Mouse (Mus musculus) thymus, adult 18-20 months (tissue): ENCODE measurements at regions not wholly inside any gene's neighbourhood (a gene's known extent, or its start where the extent isn't known, plus 50 kb on each side); places are given as distances from the start of the nearest gene placed in this dataset.

ENCODE experiments used
- DNase-seq, 2 experiments: peaks; one replicate each; pipeline ENCODE4 v3.0.0; 2022; ENCODE audit warnings: mixed read lengths in 2 of 2

DNA sequence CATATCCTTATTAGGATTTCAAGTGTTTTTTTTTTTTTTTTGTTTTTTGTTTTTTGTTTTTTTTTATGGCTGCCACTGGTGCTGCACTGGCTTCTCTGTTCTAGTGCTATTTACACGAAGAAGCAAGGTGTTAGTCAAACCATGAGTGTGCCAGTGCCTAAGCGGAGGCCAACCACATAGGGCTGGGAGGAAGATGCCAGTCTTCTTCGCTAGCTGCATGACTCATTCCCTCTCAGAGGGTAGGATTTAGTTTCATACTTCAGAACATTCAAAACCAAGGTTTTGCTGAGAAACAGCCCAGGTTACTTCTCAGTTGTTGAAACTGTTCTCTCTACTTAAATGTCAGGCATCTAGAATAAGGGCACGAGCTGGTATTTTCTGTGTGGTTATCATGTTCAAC, 72.6 kb downstream of the Icos start:
- no peak for DNase-seq

DNA sequence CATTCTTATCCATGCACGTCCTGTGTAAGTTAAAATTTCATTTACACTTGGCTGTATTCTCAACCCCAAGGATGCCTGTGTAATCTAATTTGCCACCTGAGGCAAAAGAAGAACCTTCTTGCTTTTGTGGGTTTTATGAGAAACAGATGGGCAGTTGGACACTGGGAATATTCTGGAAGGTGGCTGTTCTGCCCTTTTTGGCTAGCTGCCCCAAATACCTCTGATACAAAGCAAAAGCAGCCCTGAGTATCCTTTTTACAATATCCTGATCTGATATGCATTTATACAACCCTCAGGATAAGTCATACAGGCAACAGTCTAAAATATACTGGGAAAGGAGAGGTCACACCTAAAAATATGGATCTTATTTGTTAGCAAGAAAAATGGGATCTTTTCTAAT, 75.9 kb downstream of the Icos start:
- DNase-seq, result no peak

DNA sequence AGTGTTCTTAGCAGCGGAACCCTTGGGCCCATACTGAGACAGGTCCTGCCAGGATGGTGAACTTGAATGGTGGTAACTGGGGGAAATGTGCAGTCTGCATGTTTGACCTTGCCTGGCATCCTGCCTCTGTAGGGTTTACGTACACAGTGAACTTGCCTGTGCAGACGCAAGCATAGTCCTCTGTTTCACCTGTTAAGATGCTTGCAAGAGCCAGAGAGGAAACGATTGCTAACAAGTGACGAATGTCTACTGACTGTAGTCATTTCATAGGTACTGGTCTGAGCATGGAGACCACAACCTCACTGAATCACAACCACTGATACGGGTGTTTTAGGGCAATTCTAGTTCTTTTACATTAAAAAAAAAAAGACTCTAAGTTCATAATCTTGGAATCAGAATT, 76.7 kb downstream of the Icos start:
- no peak for DNase-seq

DNA sequence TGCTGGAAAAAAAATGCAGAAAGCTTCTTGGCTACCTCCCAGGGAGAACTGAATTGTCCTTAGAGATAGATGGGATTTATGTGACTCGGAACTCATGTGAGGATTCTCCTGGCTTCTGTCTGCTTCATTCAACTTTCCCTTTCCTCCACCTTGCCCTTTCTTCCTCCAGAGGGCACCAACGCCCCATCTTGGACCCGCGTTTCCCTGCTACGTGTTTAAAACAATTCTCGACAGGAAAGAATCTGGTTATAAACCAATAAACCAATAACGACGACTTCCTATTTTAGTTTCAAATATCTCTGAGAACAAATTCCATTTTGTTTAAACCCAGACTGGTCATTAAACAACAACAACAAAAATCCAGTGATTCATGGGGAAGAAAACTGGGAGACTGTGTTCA, 77.4 kb downstream of the Icos start:
- peak; percentile 12 to 15 for DNase-seq

DNA sequence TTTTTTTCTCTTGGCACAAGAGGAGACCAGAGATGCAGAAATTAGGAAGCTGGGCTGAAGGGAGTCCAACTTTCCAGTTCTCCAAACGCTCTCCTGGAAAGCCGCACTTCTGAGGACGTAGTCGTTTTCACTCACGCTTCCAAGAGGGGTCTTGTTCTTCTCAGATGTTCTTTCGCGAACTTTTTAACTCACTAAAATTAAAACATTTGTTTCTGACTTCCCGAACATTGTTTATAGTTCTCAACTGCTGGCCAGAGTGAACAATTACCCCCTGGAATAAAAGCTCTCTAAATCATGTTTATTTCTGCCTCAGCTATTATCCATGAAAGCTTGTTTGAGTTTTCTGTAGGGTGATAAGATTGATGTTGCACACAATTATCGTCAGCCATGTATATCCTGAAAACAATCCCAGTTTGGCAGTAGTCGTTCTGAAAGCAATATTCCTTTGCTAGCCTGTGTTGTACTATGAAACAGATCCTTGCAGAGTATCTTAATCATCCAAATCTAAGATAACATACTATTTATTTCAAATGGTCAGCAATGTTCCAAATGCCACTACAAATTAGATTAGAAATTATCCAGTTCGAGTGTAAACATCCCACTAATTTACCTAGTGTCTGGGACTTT, 82.3 kb downstream of the Icos start:
- no peak for DNase-seq

DNA sequence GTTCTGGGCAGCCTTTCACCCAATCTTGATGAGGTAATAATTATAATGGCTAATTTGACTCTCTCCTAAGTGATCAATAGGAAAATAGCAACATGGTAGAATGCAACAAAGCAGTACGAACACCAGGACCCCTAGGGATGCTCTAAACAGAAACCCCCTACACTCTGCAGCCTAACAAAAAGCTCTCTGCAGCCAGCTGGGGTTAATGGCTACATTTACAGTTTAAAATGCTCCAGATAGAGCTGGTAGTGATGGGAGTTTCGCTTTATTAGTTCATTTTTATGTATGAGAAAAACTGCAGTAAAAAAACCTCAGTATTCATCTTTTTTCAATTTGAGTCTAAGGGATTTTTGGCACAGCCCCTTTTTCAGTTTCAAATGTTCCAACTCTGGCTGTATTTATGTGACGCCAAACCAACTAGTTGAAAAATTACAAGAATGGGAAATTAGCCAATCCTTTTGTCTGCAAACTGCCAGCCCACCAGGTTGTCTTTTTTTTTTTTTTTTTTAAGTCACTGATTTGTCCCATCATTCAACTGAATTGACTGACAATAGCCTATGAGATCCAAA, 84.2 kb downstream of the Icos start:
- no peak for DNase-seq

DNA sequence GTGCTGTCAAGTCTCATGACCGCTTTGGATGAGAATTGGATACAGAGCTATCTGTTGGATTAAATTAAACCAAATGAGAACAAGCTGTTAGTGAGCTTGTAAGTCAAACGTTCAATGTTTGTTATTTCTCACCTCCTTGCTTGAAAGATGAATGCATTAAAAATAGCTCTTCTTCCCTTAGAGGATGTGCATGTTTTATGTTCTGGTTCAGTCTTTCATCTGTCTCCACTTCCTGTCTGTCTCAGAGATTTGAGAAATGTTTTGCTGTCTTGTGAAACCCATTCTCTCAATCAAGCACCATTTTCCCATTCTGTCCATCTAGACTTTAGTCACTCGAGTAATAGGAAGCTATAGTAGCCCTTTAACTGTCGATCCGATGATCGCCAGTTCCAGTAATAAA, 90.4 kb downstream of the Icos start:
- DNase-seq, result no peak

DNA sequence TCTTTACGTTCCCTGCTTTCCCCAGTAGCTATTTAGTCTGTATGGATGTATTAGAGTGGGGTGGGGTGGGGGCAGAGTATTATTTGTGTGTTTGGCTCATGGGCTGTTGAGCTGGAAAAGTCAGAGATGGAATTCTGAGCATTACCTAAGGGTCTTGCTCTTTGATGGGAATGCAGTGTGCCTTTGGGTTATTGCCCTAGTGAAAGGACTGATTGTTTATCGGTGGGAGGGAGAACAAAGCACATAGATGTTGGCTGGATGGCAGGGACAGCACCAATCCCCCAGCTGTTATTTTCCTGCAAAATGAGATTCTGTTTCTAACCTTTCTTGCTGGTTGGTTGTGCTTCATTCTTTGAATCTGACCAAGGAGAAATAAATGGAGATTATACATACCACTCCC, 96.4 kb downstream of the Icos start:
- no peak for DNase-seq

DNA sequence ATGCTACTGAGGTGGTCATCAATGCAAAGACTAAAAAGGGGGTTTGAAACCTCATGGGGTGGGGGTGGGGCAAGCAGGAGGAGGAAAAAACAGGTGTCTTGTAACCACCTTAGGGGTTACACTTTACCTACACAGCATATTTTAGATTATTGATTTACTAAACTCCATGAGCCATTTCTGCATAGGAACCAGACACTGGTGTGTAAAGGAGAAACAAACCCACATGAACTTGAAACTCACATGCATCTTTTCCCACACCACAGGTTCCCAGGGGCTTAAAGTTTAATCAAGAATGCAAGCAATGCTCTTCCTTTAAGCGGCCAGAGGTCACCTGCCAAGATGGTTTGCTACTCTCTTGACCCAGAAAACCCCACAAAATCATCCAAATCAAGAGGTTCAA, 97.6 kb downstream of the Icos start:
- no peak for DNase-seq

DNA sequence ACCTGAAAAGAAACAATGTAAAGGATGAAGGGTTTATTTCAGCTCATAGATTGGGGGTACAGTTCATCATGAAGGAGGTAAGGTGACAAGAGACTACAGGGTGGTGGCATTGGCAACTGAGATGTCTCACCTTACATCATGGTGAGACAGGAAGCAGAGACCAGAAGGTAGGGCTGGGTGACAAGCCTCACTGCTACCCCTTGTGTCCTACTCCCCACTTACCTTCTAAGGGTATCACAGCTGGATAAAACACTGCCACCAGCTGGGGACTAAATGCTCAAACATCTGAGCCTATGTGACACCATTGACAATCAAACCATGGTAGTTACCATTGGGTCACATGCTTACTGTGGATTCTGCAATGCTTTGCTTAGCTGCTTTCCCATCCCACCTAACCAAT, 107.0 kb downstream of the Icos start:
- no peak for DNase-seq

DNA sequence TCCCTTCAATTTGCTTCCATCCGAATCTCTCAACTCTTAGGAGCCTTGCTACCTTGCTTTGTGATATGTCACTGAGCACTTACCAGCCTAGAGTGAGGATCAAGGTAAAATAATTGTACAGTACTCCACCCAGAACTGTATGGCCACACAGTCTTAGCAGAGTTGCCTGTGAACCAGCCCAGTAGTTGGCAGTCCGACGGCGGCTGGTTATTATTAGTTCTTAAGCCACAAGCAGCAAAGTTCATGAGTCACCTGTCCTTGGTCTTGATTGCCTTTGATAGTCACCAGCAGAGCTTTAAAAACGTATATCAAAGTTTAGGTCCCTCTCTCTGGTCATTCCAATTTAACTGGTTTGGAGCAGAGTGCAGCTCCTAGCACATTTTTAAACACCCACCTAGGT, 109.1 kb downstream of the Icos start:
- no peak for DNase-seq

DNA sequence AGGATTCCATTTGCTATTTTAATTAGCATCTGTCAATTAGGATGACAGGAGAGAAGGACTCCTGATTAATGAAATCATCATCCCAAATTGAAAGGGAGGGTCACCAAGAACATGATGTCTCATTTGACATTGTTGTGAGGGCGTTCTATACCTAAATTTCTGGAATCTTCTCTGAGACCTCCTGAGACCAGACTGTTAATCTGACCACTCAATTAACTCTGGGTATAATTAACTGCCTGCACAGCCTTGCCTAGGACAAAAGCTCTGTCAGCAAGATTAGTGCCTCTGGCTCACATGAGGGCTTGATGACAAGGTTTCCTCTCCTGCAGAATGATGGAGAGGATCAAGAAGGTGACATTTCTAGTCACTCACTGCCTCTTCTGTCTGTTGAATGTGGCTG, 113.1 kb downstream of the Icos start:
- DNase-seq, result no peak

DNA sequence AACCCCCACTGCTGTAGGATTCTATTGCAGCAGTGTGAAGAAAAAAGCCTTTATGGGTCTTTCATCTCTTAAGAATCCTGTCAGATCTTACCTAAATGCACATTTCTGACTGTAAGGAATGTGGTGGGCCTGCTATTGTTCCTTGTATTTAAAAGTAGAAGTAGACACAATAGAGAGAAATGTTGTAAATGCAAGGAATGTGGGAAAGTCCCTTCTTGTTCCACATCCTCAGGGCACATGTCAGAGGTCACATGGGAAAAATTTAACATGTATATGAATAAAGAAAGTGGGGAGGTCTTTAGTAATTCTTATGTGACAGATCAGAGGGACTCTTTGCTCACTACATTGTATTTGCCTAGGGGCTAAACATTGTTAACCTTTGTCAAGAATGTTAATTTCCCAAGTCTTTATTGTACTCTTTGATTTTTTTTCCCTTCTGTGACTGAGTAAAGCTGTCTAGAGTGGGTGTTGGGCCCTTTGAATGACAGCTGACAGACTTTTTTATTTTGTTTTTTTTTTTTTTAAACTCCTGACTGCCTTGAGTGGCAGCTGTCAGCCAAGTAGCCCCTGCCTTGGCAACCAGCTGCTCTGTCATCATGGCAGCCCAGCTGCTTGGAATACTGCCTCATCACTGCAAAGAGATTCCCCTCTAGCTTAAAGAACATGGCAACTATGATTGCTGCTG, 117.9 kb downstream of the Icos start:
- DNase-seq, result no peak

DNA sequence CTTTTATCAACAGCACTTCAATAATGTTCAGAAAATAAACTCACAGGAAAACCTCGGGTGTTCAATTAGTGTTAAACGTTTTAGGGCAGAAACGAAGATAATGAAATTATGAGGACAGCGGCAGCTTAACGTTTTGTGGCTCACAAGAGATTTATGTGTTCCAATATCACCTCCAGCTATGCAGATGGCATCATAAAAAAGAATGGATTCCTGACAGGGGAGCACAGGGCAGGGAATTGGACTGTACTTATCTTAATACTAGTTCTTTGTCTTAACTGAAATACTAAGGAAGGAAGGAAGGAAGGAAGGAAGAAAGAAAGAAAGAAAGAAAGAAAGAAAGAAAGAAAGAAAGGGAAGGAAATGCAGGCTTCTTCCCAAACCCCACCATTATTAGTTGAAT, 121.6 kb downstream of the Icos start:
- no peak for DNase-seq

DNA sequence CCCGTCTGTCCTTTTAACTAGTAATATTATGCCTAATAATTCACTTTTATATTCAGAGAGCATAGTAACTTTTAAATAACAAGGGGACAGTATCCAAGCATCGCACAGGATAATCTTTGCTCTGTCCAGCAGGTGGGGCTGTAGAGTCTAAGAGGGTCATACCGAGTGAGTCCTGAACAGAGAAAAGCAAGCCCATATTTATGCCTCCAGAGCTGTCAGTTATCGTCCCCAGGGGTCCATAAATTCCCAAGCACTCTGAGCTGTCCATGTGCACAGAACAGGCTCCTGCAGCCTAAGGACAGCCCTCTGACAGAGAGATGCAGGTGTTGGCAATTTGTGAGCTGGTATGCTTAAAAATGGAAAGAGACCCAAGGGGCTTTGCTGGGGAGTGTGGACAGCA, 124.0 kb downstream of the Icos start:
- peak in 1 of 2 experiments; percentile 3 for DNase-seq

DNA sequence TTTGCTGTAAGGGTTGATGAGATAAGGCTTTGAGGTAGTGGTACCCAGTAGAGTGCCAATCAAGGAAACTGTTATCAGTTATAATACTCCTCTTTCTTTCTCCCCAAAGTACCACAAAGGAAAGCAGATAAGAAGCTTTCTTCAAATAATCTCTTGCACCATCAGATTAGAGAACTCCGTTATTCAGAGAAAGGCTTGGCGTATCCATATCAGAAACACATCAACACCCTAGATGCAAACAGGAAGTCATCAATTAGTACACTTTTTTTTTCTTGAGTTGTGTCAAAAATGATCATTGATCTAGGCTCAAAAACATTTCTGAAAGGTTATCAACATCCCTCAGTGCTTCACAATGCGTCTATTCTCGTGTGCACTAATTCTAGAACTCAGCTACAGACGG, 124.6 kb downstream of the Icos start:
- DNase-seq, result no peak

DNA sequence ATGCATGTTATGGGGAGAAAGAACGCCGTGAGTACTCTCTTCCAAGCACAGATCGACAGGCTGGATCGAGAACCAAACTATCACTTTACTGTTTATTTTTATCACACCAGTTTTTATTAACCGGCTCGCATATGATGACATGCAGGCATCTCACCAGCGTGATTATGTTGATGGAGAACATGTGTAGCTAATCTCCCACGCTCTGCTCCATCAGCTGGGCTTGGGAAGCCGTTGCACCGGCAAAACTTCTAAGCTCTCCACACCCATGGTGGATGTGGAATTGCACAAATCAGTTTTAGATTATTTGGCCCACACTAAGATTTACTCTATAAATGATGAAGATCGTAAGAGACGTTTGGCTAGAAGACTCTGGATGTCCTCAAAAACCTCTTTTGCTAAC, 125.9 kb downstream of the Icos start:
- DNase-seq, result no peak

DNA sequence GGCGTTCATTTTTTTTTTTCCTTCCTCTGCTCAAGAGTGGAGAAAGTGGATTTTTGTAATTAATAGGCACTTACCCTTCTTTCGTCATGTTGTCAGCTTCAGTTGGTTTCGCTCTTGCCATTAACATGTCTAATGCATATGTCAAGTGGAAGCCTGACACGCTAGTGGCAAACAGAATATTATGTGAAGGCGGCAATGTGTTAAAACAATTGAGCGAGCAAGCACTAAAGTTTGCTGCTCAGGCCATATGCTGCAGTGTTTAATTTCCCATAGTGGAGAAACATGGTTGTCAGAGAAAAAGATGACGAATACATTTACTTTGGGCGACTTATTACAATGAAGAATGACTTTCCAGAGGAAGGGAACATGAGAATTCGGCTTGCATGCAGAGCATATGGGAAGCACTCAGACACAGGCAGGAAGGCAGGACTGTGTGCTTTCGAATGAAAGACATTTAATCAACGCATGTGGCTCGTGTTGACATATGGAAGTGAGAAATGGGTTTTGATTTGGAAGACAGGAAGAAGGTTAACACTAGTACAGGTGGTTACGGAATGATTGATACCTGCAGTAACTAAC, 134.1 kb downstream of the Icos start:
- DNase-seq, result no peak

DNA sequence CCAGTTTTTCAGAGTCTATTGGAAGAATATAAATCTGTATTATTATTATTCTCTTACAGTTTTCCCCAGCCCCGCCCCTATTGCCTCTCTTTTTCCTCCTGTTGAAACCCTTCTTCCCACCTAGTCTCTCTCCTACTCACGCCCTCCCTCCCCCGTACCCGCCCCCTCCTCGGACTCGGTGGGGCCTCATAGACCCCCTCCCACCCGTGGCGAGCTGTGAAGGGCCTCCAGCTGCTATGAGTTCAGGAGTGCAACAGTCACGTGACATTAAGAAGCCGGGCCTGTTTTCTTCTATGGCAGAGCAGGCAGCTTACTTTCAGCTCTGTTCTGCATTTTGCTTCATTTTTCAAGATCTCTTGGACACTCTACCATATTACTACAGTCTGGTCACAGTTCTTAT, 139.8 kb downstream of the Icos start:
- DNase-seq, result no peak

DNA sequence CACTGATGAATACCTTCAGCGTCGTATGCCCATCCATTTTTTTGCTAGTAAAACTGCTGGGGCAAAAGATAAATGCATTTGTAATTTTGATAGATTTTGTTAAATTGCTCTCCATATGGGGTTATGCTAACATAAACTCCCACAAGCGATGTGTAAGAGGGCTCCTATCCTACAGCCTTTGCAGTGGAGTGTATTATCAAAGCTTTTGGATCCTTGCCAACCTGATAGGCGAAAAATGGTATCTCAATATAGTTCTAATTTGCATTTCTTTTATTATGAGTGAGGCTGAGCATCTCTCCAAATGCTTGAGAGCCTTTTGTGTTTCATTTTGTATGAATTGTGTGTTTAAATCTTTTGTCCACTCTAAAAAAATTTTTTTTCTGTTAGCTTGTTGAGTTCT, 140.3 kb downstream of the Icos start:
- DNase-seq, result no peak

DNA sequence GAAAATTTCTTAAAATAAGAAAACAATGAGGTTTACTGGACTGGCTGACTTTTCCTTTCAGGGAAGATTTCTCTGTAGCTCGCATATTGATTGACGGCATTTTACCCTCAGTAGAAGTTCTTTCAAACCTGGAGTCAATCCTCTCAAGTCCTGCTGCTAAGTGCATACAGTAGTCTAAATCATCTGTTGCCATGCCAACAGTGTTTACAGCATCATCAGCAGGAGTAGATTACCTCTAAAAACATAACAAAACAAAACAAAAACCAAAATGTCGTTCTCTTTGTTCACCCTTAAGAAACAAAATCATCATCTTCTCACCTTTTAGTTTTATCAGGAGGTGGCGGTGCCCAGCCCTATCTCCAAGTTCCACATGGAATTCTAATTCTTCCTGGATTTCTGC, 143.8 kb downstream of the Icos start:
- no peak for DNase-seq

DNA sequence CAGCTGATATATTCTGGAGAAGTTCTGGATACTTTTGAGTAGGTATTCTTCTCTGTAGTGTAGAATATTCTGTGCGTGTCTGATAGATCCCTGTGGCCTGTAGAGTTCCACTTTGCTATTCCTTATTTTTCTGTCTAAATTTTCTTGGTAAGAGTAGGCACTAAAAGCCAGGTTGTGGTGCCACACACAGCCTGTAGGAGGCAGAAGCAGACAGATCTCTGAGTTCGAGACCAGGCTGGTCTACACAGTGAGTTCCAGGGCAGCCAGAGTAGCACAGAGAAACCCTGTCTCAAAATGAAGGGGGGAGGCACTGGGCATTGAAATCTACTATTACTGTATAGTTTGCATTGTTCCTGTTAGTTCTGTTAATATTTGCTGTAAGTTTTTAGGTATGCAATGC, 147.4 kb downstream of the Icos start:
- no peak for DNase-seq

DNA sequence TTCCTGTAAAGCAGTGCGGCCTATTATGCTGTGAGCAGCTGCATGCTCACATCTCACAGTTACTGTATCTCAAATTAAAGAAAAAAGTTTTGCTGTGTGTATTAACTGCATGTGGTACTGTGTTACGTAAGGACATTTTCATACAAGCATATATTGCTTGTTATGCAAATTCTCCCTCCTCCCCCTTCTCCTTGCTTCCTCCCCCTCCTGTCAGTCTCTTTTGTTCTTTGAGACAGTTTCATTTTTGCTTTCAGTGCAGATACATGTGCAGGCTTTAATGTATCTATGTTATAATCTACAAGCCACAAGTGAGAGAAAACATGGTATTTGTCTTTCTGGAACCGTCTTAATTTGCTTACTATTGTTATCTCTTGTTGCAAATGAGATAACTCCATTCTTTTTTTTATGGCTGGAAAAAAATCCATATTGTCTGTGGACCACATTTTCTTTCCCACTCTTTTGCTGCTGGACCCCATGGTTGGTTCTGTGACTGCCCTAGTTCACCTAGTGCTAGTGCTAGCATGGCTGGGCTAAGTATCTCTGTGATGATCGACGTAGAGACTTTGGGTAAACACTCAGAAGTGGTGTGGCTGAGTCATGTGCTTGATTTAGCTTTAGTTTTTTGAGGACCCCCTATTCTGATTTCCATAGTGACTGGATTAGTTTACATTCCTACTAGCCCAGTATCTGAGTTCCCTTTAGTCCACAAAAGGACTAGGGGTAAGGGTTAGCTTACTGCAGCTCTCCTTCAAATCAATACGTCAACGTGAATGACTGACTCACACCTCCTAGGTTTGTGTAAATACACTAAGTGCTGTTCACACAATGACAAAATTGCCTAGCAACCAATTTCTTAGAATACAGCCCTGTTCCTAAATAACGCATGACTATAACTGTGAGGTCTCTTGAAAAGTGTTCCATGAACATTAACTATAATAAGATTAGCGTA, 158.1 kb downstream of the Icos start:
- no peak for DNase-seq
